Mouse (Mus musculus) right cerebral cortex, postnatal 14 days (tissue): ENCODE measurements around the gene Ubqln1.
"Not testable (repeated sequence)": the region's sequence is repeated elsewhere in the genome, so short reads cannot be mapped to it uniquely, and the experiment has no call there.

Experiments used
- DNase-seq: peaks from one replicate; pipeline ENCODE4 v3.0.0; 2022

Gene Ubqln1

DNA sequence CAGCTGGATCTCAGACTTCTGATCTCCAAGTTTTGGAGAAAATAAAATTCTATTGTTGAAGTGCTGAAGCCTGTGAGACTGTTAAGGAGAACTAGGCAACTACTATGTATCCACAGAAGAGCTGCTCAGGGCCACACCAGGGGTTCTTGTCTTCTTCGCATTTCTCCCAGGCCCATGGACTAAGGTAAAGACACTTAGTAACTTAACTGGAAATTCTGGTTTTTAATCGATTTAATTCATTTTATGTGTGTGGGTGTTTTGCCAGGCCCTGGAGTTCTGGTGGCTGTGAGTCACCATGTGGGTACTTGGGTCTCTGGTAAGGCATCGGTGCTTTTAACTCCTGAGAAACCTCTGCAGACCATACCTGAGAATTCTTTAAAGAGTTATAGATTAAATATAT is 65.8 kb downstream of the Ubqln1 start:
- DNase-seq = no peak

DNA sequence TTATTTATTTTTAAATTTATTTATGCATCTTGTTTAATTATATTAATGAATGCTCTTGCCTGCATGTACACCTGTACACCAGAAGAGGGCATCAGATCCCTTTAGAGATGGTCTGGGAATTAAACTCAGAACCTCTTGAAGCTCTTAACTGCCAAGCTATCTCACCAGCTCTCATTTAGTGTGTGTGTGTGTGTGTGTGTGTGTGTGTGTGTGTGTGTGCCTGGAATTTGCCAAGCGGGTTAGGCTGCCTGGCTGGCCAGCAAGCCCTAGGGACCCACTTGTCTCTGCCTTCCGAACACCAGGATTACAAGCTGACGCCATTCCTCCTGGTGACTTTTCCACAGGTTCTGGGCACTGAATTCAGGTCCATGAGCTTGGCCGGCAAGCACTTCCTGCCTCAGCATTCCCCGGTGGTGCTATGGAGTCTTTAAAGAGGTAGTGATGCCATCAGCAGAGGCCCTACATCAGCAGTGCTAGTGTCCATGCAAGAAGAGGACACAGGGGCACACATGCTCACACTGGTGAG is 66.4 kb downstream of the Ubqln1 start:
- no peak for DNase-seq

- DNase-seq = peak; percentile 31
Measured at GRCm38 (mm10) chr13:58148256-58148831, 67.1 kb downstream of the Ubqln1 start.

DNA sequence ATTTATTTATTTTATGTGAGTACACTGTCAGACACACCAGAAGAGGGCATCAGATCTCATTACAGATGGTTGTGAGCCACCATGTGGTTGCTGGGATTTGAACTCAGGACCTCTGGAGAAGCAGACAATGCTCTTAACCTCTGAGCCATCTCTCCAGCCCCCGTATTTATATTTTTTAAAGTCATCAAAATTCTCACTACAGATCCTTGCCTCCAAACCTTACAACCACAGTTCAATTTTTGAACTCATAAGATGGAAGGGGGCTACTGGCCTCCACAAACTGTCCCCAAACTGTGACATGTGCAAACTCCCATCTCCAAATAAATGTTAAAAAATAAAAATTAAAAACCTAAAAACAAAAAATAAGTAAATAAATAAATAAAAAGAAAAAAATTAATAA is 67.7 kb downstream of the Ubqln1 start:
- DNase-seq = no peak

- DNase-seq = not testable (repeated sequence)
Measured at GRCm38 (mm10) chr13:58146603-58147002, 68.8 kb downstream of the Ubqln1 start.

DNA sequence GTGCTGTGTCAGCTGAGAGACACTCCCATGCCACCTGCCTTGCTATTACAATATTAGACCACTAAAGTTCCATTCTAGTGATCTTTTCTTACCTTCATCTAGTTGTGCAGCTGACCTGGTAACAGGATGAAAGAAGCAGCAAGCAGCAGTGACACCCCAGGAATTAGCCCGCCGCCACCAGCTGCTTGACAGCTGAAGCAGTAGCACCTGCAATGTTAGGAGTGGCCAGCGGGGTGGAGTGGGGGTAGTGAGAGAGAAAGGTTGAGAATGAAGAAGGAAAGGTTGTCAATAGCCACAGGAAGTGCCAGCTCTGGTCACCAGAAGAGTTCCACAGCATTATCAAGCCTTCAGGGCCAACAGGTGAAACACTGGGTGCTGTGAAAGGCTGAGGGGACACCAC is 83.8 kb downstream of the Ubqln1 start:
- no peak for DNase-seq

DNA sequence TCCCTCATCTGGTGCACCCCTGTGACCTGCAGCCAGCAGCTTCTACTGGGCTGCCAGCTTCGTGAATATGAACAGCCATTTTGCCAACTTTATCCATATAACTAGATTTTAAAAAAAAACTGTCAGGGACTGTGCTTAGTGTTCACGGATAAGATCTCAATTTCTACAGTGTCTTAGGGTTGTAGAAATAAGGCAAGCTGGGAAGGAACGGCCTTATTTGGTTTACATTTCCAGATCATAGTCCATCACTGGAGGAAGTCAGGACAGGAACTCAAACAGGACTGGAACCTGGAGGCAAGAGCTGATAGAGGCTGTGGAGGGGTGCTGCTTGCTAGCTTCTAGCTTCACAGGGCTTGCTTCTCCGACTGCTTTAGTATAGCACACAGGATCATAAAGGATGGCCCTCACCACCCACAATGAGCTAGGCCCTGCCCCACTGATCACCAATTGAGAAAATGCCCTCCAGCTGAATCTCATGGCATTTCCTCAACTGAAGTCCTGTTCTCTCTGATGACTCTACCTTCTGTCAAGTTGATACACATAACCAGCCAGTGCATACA is 85.7 kb downstream of the Ubqln1 start:
- DNase-seq = no peak

DNA sequence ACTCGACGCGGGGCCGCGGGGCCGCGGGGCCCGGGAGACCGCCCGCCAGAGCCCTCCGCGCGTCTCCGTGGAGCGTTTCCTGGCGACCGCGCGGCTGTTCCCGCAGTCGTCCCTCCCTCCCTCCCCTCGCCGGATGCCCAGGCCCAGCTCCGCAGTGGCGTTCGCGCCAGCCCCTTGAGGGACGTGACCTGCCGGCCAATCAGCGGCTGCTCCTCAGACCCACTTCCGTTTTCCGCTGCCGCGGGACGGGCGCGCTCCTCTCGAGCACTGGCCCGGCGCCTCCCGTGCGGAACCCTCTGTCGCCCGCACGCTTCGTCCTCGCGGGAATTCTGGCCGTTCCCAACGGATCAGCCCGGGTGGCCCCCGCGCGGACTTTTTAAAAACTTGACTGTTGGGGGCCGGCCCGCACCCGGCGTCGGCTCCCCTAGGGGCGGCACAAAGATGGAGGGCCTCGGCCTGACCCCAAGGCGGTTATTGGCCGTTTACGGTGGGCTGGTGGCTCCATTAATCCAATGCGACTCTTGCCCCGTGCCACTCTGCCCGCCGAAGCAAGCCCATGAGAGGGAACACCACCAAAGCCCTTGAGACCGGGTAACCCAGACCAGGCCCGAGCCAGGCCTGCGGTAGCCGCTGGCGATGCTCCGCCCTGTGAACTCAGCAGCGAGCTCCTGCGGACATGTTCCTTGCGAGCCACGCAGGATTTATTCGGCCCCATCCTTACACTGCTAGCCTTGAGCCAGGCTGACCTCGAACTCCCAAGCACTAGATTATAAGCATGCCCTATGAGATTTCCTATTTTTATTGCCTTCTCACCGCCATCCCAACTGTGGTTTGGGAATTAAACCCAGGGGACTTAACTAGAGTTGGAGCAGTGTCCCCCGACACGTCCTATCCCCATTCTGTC is 86.4 kb downstream of the Ubqln1 start:
- DNase-seq = peak; percentile 97

DNA sequence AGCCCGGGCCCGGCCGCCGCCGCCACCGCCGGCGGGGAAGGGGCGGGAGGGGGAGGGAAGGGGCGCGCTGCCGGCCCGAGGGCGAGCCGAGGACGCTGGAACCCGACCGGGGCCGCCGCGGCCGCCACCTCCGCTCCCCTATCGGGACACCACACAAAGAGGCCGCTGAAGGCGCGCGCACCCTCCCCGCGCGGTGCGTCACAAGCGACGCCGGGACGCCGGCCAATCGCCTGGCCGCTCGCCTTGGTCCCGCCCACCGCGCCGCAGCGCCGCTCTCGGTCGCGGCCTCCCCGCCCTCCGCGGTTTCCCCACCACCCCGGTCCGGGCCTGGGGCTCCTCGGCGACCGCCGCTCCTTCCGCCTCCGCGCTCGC is 87.1 kb downstream of the Ubqln1 start, which contains the start of gene Hnrnpa0:
TSS of gene Hnrnpa0 (minus strand) at position 161 of the 372 bp plus-strand sequence.
- peak; percentile 97 for DNase-seq

DNA sequence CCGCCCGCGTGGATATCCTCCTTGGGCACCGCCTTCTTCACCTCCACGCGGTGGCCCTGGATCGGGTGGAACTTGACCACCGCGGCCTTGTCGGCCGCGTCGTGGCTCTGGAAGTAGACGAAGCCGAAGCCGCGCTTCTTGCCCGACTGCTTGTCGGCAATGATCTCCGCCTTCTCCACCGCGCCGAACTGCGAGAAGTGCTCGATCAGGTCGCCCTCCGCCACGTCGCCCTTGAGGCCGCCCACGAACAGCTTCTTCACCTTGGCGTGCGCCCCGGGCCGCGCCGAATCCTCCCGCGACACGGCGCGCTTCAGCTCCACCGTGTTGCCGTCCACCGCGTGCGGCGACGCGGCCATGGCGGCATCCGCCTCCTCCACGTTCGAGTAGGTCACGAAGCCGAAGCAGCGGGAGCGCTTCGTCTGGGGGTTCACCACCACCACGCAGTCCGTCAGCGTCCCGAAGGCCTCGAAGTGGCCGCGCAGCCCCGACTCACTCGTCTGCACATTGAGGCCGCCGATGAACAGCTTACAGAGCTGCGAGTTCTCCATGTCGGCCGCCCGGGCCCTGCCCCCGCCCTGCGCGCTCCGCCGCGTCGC is 87.6 kb downstream of the Ubqln1 start:
- DNase-seq = peak; percentile 65

- peak; percentile 48 for DNase-seq
Measured at GRCm38 (mm10) chr13:58126862-58127765, 88.3 kb downstream of the Ubqln1 start.
